Mouse (Mus musculus) heart, postnatal 0 days (tissue): ENCODE data around the gene Kcnh2.

Source experiments
- CTCF ChIP-seq: IDR thresholded peaks from 2 replicates; pipeline ENCODE4 v1.5.1; 2016; ENCODE audit warnings: antibody characterized with exemption, control low read depth, low read depth
- EP300 ChIP-seq: IDR thresholded peaks from 2 replicates; pipeline ENCODE4 v1.6.1; 2016; ENCODE audit warnings: antibody characterized with exemption, low read depth

GRCm38 (mm10) chr5:24373807-24374206 is 22.4 kb upstream of the Kcnh2 start:
- TF ChIP-seq CTCF (no peak), EP300 (no peak)
